Mouse (Mus musculus) midbrain, embryonic 11.5 days (tissue): Measurements from ENCODE around the gene Mgme1. TPM values are rescaled to one million over a fixed set of nuclear protein-coding genes. Genes with fewer than 3 reads are reported as not detected.

Source experiments
- ATAC-seq: fragments of 200-750 bp; cut with Nextera tagmentation; 2 replicates; pipeline ENCODE4 v1.8.0; 2017; ENCODE audit warnings: moderate TSS enrichment, moderate library complexity; ENCODE audit not compliant: low FRiP score
- DNase-seq: peaks from one replicate; pipeline ENCODE4 v3.0.0; 2015; ENCODE audit warnings: low spot score; ENCODE audit errors: missing footprints
- H3K27ac ChIP-seq: fragments of 300-500 bp; sonication (generic); 2 replicates; pipeline ENCODE4 v1.5.1; 2014; ENCODE audit warnings: low read depth, low read length
- H3K27me3 ChIP-seq: fragments of 300-500 bp; sonication (generic); 2 replicates; pipeline ENCODE4 v1.6.1; 2014; ENCODE audit warnings: mild to moderate bottlenecking, low read length, moderate library complexity, mixed read lengths; ENCODE audit not compliant: control insufficient read depth, insufficient read depth
- H3K36me3 ChIP-seq: fragments of 300-500 bp; sonication (generic); 2 replicates; pipeline ENCODE4 v1.6.1; 2014; ENCODE audit warnings: mild to moderate bottlenecking, low read length, moderate library complexity, mixed read lengths; ENCODE audit not compliant: control insufficient read depth, insufficient read depth
- H3K4me1 ChIP-seq: fragments of 300-500 bp; sonication (generic); 2 replicates; pipeline ENCODE4 v1.6.1; 2014; ENCODE audit warnings: low read length; ENCODE audit not compliant: control insufficient read depth, insufficient read depth
- H3K4me2 ChIP-seq: fragments of 300-500 bp; sonication (generic); 2 replicates; pipeline ENCODE4 v1.6.1; 2014; ENCODE audit warnings: mild to moderate bottlenecking, moderate library complexity
- H3K4me3 ChIP-seq: fragments of 300-500 bp; sonication (generic); 2 replicates; pipeline ENCODE4 v1.5.1; 2014; ENCODE audit warnings: low read depth, low read length
- H3K9ac ChIP-seq: fragments of 300-500 bp; sonication (generic); 2 replicates; pipeline ENCODE4 v1.6.1; 2014; ENCODE audit warnings: low read length
- H3K9me3 ChIP-seq: fragments of 300-500 bp; sonication (generic); 2 replicates; pipeline ENCODE4 v1.6.1; 2016; ENCODE audit warnings: low read length; ENCODE audit not compliant: control insufficient read depth
- WGBS: fragments of 180-500 bp; shearing (Covaris S2); extraction: QIAGEN DNeasy Blood & Tissue Kit; methylation state at CpG from one replicate; pipeline ENCODE4 v1.1.7; 2014; 5-methylcytosine and 5-hydroxymethylcytosine counted together
- polyA plus RNA-seq: library from polyadenylated mRNA; unstranded; fragments of >200 nt; fragmentation: Nextera tagmentation; extraction: Ambion mirVana; gene quantifications from 2 replicates; pipeline ENCODE4 v1.2.1, GENCODE M21; 2014

Gene Mgme1
- polyA plus RNA-seq, 1 experiment from 2014 or later: 17.4 TPM

DNA sequence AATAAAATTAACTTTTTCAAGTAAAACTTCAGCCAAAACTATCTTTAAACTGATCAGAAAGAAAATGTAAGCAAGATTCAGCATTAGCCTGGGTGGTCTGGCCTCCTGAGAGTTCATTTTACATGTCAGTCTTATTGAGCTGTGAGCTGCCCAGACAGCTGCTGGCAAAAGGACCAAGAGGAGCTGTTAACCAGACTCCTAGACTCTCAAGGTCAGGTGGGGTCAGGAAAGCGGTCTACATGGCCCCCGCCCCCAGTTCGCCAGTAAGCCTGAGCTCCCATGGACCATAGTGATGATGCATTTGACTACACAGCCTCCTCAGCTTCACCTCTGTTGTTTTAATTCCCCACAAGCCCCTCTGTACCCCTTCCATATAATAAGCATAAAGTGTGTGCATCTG lies 34.7 kb upstream of the Mgme1 start:
- Histone ChIP-seq H3K27ac (no peak overlapping the region), H3K27me3 (no peaks in the 10 kb centered on the region), H3K4me1 (no peaks in the 10 kb centered on the region), H3K4me2 (no peak overlapping the region), H3K4me3 (no peak overlapping the region), H3K36me3 (no peaks in the 10 kb centered on the region), H3K9ac (no peak overlapping the region), H3K9me3 (no peaks in the 10 kb centered on the region)
- 72% methylated on average over 3 of the region's 3 CpGs for WGBS
- peak; percentile 73 for DNase-seq
- no peak for ATAC-seq

GRCm38 (mm10) chr2:144236791-144237584 lies 33.5 kb upstream of the Mgme1 start:
- ATAC-seq (no peak), DNase-seq (no peak)
- no peaks in the 10 kb centered on the region for H3K4me1 ChIP-seq
- H3K27ac ChIP-seq: no peak overlapping the region
- no peaks in the 10 kb centered on the region for H3K9me3 ChIP-seq
- H3K27me3 ChIP-seq: no peaks in the 10 kb centered on the region
- H3K9ac ChIP-seq: no peak overlapping the region
- 71% methylated on average over 9 of the region's 9 CpGs for WGBS
- no peak overlapping the region for H3K4me2 ChIP-seq
- no peak overlapping the region for H3K4me3 ChIP-seq
- no peaks in the 10 kb centered on the region for H3K36me3 ChIP-seq

DNA sequence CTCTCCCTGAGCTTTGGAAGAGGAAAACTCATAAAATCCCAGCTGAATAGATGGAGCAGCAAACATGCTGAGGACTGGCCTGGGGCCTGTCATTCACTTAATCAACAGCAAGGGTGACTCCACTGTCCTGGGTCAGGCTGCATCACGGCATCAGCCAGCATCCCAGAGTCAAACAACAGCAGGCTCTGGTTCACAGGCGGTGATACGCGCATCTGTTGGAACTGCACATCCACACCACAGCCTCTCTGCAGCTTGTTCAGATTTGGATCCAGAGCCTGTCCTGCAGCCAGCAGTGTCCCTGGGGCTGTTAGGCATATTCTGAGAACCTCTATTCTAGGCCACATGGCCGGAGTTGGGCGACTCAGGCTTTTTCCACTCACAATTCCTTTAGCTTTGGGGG lies 32.1 kb upstream of the Mgme1 start:
- Histone ChIP-seq H3K9ac (no peak overlapping the region), H3K4me1 (no peaks in the 10 kb centered on the region), H3K4me2 (no peak overlapping the region), H3K27me3 (no peaks in the 10 kb centered on the region), H3K4me3 (no peak overlapping the region), H3K36me3 (no peaks in the 10 kb centered on the region), H3K27ac (no peak overlapping the region), H3K9me3 (no peaks in the 10 kb centered on the region)
- DNase-seq (no peak), ATAC-seq (no peak)
- 79% methylated on average over 6 of the region's 6 CpGs for WGBS

- Histone ChIP-seq H3K4me3 (no peak overlapping the region), H3K27ac (no peak overlapping the region), H3K4me2 (no peak overlapping the region), H3K27me3 (no peaks in the 10 kb centered on the region), H3K36me3 (no peaks in the 10 kb centered on the region), H3K9ac (no peak overlapping the region), H3K9me3 (no peaks in the 10 kb centered on the region), H3K4me1 (no peaks in the 10 kb centered on the region)
- 53% methylated on average over 2 of the region's 2 CpGs for whole genome bisulfite sequencing
- DNase-seq (no peak), ATAC-seq (no peak)
Measured at GRCm38 (mm10) chr2:144239318-144239717, 31.1 kb upstream of the Mgme1 start.

DNA sequence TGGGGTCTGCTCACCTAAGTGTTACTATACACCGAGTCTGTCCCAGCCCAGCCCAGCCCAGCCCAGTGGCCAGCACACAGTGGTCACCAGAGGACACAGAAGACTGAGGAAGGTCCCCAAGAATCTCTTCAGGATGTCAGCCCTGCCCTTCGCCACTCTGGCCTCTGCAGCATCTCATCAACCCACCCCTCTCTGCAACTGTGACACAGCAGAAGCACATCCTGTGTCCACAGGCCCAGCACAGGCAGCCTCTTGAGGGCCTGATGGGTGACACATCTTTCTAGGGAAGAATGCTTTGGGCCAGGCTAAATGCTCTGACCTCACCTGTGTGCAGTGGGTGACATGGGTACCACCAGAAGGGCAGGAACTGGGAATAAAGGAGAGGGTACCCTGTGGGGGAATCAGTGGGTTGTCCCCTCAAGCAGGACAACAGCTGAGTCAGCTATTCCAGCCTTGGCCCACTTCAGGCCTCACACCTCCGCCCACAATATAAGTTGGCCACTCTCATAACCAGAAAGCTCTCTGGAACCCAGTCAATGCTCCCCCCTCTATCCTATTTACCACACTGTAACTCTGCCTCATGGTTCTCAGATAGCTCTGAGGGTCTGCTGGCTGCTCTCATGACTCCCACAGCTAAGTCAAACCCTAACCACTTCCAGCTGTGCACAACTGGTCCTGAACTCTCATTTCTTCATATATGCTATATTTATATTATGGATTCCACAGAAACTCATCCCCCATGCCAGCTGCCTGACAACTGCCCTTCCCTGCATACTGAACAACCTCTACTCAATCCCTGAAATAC lies 30.2 kb upstream of the Mgme1 start:
- H3K9me3 ChIP-seq: no peaks in the 10 kb centered on the region
- no peaks in the 10 kb centered on the region for H3K4me1 ChIP-seq
- H3K4me2 ChIP-seq: no peak overlapping the region
- no peaks in the 10 kb centered on the region for H3K27me3 ChIP-seq
- no peak overlapping the region for H3K9ac ChIP-seq
- DNase-seq (no peak), ATAC-seq (no peak)
- no peak overlapping the region for H3K4me3 ChIP-seq
- H3K27ac ChIP-seq: no peak overlapping the region
- H3K36me3 ChIP-seq: no peaks in the 10 kb centered on the region
- 70% methylated on average over 3 of the region's 3 CpGs for WGBS

DNA sequence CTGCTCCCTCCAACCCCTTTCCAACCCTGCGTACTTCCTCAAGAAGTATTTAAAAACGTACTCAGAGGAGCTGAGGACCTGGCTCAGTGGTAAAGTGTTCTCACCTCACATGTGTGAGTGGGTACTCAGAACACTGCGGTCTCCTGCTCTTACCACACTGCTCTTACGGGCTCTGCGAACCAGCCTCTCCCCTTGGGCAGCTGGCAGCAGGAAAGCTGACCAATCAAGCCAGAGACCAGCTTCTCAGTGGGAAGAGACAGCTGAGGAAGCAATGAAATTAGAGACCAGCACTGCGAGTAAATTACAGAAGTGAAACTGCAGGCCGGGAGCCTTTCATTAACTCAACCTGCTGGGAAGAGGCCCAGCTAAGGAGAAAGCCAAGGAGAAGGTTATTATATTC lies 25.0 kb upstream of the Mgme1 start:
- WGBS: 75% methylated on average over 7 of the region's 7 CpGs
- Histone ChIP-seq H3K9ac (no peak overlapping the region), H3K27me3 (no peaks in the 10 kb centered on the region), H3K4me2 (no peak overlapping the region), H3K36me3 (peaks cover 9% of the 10 kb centered on the region; the same call in 1 of the 2 replicates), H3K27ac (no peak overlapping the region), H3K9me3 (no peaks in the 10 kb centered on the region), H3K4me1 (no peaks in the 10 kb centered on the region), H3K4me3 (no peak overlapping the region)
- ATAC-seq: no peak
- DNase-seq: no peak

- no peaks in the 10 kb centered on the region for H3K4me1 ChIP-seq
Measured at GRCm38 (mm10) chr2:144246270-144246669, 24.2 kb upstream of the Mgme1 start.

GRCm38 (mm10) chr2:144247337-144247978 lies 23.0 kb upstream of the Mgme1 start:
- Histone ChIP-seq H3K27me3 (no peaks in the 10 kb centered on the region), H3K9me3 (no peaks in the 10 kb centered on the region), H3K36me3 (peaks cover 14% of the 10 kb centered on the region; the same call in 1 of the 2 replicates), H3K4me3 (no peak overlapping the region), H3K9ac (no peak overlapping the region), H3K4me1 (no peaks in the 10 kb centered on the region), H3K4me2 (no peak overlapping the region), H3K27ac (no peak overlapping the region)
- 51% methylated on average over 5 of the region's 5 CpGs for WGBS
- peak; percentile 10; the same call in 1 of the 2 replicates for ATAC-seq
- no peak for DNase-seq

More at GRCm38 (mm10) chr2:144246270-144246669, 24.2 kb upstream of the Mgme1 start:
- H3K9ac ChIP-seq: no peak overlapping the region
- H3K27me3 ChIP-seq: no peaks in the 10 kb centered on the region
- DNase-seq (no peak), ATAC-seq (0 out of 2 replicates have a peak, but pooled peaks have one; percentile 8)
- 80% methylated on average over 2 of the region's 2 CpGs for WGBS
- H3K27ac ChIP-seq: no peak overlapping the region
- H3K4me3 ChIP-seq: no peak overlapping the region
- H3K4me2 ChIP-seq: no peak overlapping the region
- H3K36me3 ChIP-seq: peaks cover 12% of the 10 kb centered on the region; the same call in 1 of the 2 replicates
- H3K9me3 ChIP-seq: no peaks in the 10 kb centered on the region
